In the genomic region with DNA sequence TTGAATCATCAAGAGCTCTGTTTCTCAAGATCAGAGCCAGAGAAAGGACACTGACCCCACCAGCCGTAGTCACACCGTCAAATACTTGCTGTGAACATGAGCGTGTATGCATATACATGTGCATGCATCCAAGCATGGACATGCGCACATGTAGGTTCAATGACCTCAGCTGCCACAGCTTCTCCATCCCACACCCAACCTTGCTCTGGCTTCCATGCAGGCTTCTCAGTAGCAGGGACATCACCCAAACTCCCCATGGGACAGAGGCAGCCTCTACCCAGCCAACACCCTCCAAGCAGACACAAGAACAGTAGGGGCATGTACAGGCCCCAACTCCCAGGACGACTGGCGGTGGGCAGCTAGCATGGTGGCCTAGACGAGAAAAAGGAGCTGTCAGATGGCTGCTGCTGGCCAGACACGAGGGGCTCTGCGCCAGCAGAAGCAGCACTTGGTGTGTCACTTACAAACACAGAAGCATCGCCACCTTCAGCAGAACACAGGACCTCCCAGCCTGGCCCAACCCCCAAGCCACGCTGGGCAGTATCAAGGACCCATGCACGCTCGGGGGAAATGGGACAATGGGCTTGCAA, we compare ENCODE assay signal across 8 mouse cellular contexts. TPM values are rescaled to one million over a fixed set of nuclear protein-coding genes. Genes with fewer than 3 reads are reported as not detected.
A peak's percentile ranks its signal among the peaks of the same experiment; 100 is the strongest.
DNase-seq lines count a peak whose midpoint lies in the region; ATAC-seq lines count a peak whose summit lies in the region.
"Had no signal": no experiment of that assay in that cellular context is flagged by ENCODE, and none has a peak within 500 bp of the region (broad histone marks: within the 10 kb centered on the region; RNA-seq: fewer than 3 reads in every experiment).

No protein-coding gene starts in this region.

- H3K9ac ChIP-seq in hindbrain, embryonic 11.5 days (ENCODE audit: low read depth, low read length), result no peak overlapping the region
- H3K9ac ChIP-seq in embryonic facial prominence, embryonic 13.5 days, result 0 out of 2 replicates have a peak overlapping the region, but pooled peaks have one; percentile 17
- no peak overlapping the region for H3K9ac ChIP-seq in forebrain, embryonic 15.5 days (replicated peaks)
- no peak overlapping the region for H3K9ac ChIP-seq in midbrain, embryonic 14.5 days (replicated peaks; ENCODE audit: low read length)
- H3K9ac ChIP-seq: liver, embryonic 12.5 days had no signal

- H3K4me1 ChIP-seq in hindbrain, embryonic 10.5 days (replicated peaks), result peaks cover 97% of the 10 kb centered on the region
- H3K4me1 ChIP-seq in hindbrain, embryonic 11.5 days (replicated peaks; ENCODE audit: control insufficient read depth, insufficient read depth, low read length), result peaks cover 58% of the 10 kb centered on the region
- H3K4me1 ChIP-seq in embryonic facial prominence, embryonic 13.5 days, result peaks cover 94% of the 10 kb centered on the region
- H3K4me1 ChIP-seq in forebrain, embryonic 15.5 days, result peaks cover 95% of the 10 kb centered on the region
- peaks cover 78% of the 10 kb centered on the region for H3K4me1 ChIP-seq in midbrain, embryonic 14.5 days (ENCODE audit: control insufficient read depth, insufficient read depth, low read length)

- H3K4me3 ChIP-seq in hindbrain, embryonic 10.5 days, result no peak overlapping the region
- H3K4me3 ChIP-seq in hindbrain, embryonic 11.5 days (ENCODE audit: low read depth, low read length), result no peak overlapping the region
- no peak overlapping the region for H3K4me3 ChIP-seq in embryonic facial prominence, embryonic 13.5 days
- H3K4me3 ChIP-seq in forebrain, embryonic 15.5 days, result no peak overlapping the region
- no peak overlapping the region for H3K4me3 ChIP-seq in midbrain, embryonic 14.5 days (replicated peaks; ENCODE audit: low read depth, low read length)
- H3K4me3 ChIP-seq: liver, embryonic 12.5 days had no signal

- no peak overlapping the region for H3K4me2 ChIP-seq in hindbrain, embryonic 11.5 days (replicated peaks; ENCODE audit: low read depth, low read length)
- H3K4me2 ChIP-seq in embryonic facial prominence, embryonic 13.5 days, result peak overlapping the region; percentile 80
- H3K4me2 ChIP-seq in forebrain, embryonic 15.5 days (replicated peaks), result no peak overlapping the region
- no peak overlapping the region for H3K4me2 ChIP-seq in midbrain, embryonic 14.5 days (ENCODE audit: low read length)
- H3K4me2 ChIP-seq: liver, embryonic 12.5 days had no signal

- ATAC-seq in hindbrain, embryonic 11.5 days (ENCODE audit: low FRiP score), result no peak
- no peak for ATAC-seq in embryonic facial prominence, embryonic 13.5 days (ENCODE audit: insufficient number of reproducible peaks, insufficient read depth, low FRiP score, low TSS enrichment, low read depth)
- ATAC-seq in forebrain, embryonic 15.5 days (replicated peaks), result no peak
- ATAC-seq in midbrain, embryonic 14.5 days (ENCODE audit: low FRiP score, low TSS enrichment), result no peak
- ATAC-seq: liver, embryonic 12.5 days had no signal

- no peak for DNase-seq in hindbrain, embryonic 10.5 days (ENCODE audit: low spot score)
- DNase-seq in hindbrain, embryonic 11.5 days (ENCODE audit: low spot score), result no peak
- no peak for DNase-seq in midbrain, embryonic 14.5 days
- DNase-seq in Muller cell, postnatal 12 days (ENCODE audit: inconsistent ontology term), result no peak
- DNase-seq in thymus, postnatal 10 days (ENCODE audit: low spot score in 2 of 2), result no peak

- WGBS in hindbrain, embryonic 10.5 days, result 93% methylated on average over 13 of the region's 13 CpGs
- 85% methylated on average over 13 of the region's 13 CpGs for WGBS in hindbrain, embryonic 11.5 days
- 88% methylated on average over 13 of the region's 13 CpGs for WGBS in embryonic facial prominence, embryonic 13.5 days
- WGBS in forebrain, embryonic 15.5 days, result 59% methylated on average over 13 of the region's 13 CpGs
- 84% methylated on average over 13 of the region's 13 CpGs for WGBS in midbrain, embryonic 14.5 days

- H3K9me3 ChIP-seq in hindbrain, embryonic 10.5 days, result no peaks in the 10 kb centered on the region
- H3K9me3 ChIP-seq in hindbrain, embryonic 11.5 days (ENCODE audit: control insufficient read depth, low read length), result no peaks in the 10 kb centered on the region
- no peaks in the 10 kb centered on the region for H3K9me3 ChIP-seq in embryonic facial prominence, embryonic 13.5 days
- no peaks in the 10 kb centered on the region for H3K9me3 ChIP-seq in forebrain, embryonic 15.5 days
- no peaks in the 10 kb centered on the region for H3K9me3 ChIP-seq in midbrain, embryonic 14.5 days (ENCODE audit: control insufficient read depth, low read length)
- H3K9me3 ChIP-seq: liver, embryonic 12.5 days had no signal

- H3K27ac ChIP-seq in hindbrain, embryonic 10.5 days, result peak overlapping the region; percentile 96
- no peak overlapping the region for H3K27ac ChIP-seq in hindbrain, embryonic 11.5 days (ENCODE audit: low read depth, low read length)
- H3K27ac ChIP-seq in embryonic facial prominence, embryonic 13.5 days, result peak overlapping the region; percentile 99
- peak overlapping the region; percentile 97 for H3K27ac ChIP-seq in forebrain, embryonic 15.5 days (replicated peaks)
- H3K27ac ChIP-seq in midbrain, embryonic 14.5 days (replicated peaks; ENCODE audit: low read depth, low read length), result peak overlapping the region; percentile 97
- H3K27ac ChIP-seq: liver, embryonic 12.5 days had no signal

- no peaks in the 10 kb centered on the region for H3K36me3 ChIP-seq in hindbrain, embryonic 10.5 days
- no peaks in the 10 kb centered on the region for H3K36me3 ChIP-seq in hindbrain, embryonic 11.5 days (ENCODE audit: control insufficient read depth, insufficient read depth, low read length)
- no peaks in the 10 kb centered on the region for H3K36me3 ChIP-seq in embryonic facial prominence, embryonic 13.5 days
- no peaks in the 10 kb centered on the region for H3K36me3 ChIP-seq in forebrain, embryonic 15.5 days
- no peaks in the 10 kb centered on the region for H3K36me3 ChIP-seq in midbrain, embryonic 14.5 days (ENCODE audit: control insufficient read depth, insufficient read depth, low read length)
- H3K36me3 ChIP-seq: liver, embryonic 12.5 days had no signal

- H3K27me3 ChIP-seq in hindbrain, embryonic 10.5 days (ENCODE audit: insufficient read depth, poor library complexity, severe bottlenecking), result no peaks in the 10 kb centered on the region
- no peaks in the 10 kb centered on the region for H3K27me3 ChIP-seq in hindbrain, embryonic 11.5 days (ENCODE audit: control insufficient read depth, insufficient read depth, low read length)
- no peaks in the 10 kb centered on the region for H3K27me3 ChIP-seq in embryonic facial prominence, embryonic 13.5 days
- H3K27me3 ChIP-seq in forebrain, embryonic 15.5 days, result no peaks in the 10 kb centered on the region
- no peaks in the 10 kb centered on the region for H3K27me3 ChIP-seq in midbrain, embryonic 14.5 days (ENCODE audit: control insufficient read depth, insufficient read depth, low read length)
- H3K27me3 ChIP-seq: liver, embryonic 12.5 days had no signal

RNA-seq across cellular contexts. Expression of a gene that starts 40.1 kb away (rescaled TPM):
- 18.1 and 19.7 TPM in 2 replicates for polyA plus RNA-seq in hindbrain, embryonic 10.5 days (2016; fragmentation: Nextera tagmentation; extraction: Ambion mirVana)
- polyA plus RNA-seq in hindbrain, embryonic 11.5 days (2014; fragmentation: Nextera tagmentation; extraction: Ambion mirVana), result 14.5 and 21.2 TPM in 2 replicates
- polyA plus RNA-seq in embryonic facial prominence, embryonic 13.5 days (2015; fragmentation: Nextera tagmentation; extraction: Ambion mirVana), result 35.1 and 36.2 TPM in 2 replicates
- polyA plus RNA-seq in forebrain, embryonic 15.5 days (2015; fragmentation: Nextera tagmentation; extraction: Ambion mirVana), result 30.2 and 31.6 TPM in 2 replicates
- polyA plus RNA-seq in midbrain, embryonic 14.5 days (2014; fragmentation: Nextera tagmentation; extraction: Ambion mirVana), result 23.7 and 24.0 TPM in 2 replicates
